Mouse (Mus musculus): ENCODE results near the gene Eno4.
"Not testable (repeated sequence)": the region's sequence is repeated elsewhere in the genome, so short reads cannot be mapped to it uniquely, and the experiment has no call there.

The Eno4 gene

GRCm38 (mm10) chr19:58942841-58943828, at the start of gene Eno4, which contains the start of gene Hspa12a:
Gene Eno4 (plus strand): TSS chr19:58943425.
Gene Hspa12a (minus strand): TSS chr19:58943654.
- peak; percentile 94 for DNase-seq (ENCODE audit: low spot score)

GRCm38 (mm10) chr19:58896216-58896615, 47.0 kb upstream of the Eno4 start:
- no peak for DNase-seq (ENCODE audit: low spot score)

GRCm38 (mm10) chr19:58900471-58900870, 42.8 kb upstream of the Eno4 start:
- DNase-seq (ENCODE audit: low spot score) = not testable (repeated sequence)

- no peak for DNase-seq (ENCODE audit: low spot score)
Observed at GRCm38 (mm10) chr19:58903079-58903898, 39.9 kb upstream of the Eno4 start.

GRCm38 (mm10) chr19:58903899-58904327, 39.3 kb upstream of the Eno4 start:
- peak; percentile 47 for DNase-seq (ENCODE audit: low spot score)

GRCm38 (mm10) chr19:58906685-58907084, 36.5 kb upstream of the Eno4 start:
- no peak for DNase-seq (ENCODE audit: low spot score)

GRCm38 (mm10) chr19:58908018-58908417, 35.2 kb upstream of the Eno4 start:
- no peak for DNase-seq (ENCODE audit: low spot score)

GRCm38 (mm10) chr19:58910941-58911368, 32.3 kb upstream of the Eno4 start:
- DNase-seq (ENCODE audit: low spot score) = no peak

- peak; percentile 34 for DNase-seq (ENCODE audit: low spot score)
Observed at GRCm38 (mm10) chr19:58911386-58911785, 31.8 kb upstream of the Eno4 start.

- no peak for DNase-seq (ENCODE audit: low spot score)
Observed at GRCm38 (mm10) chr19:58913301-58913700, 29.9 kb upstream of the Eno4 start.

- no peak for DNase-seq (ENCODE audit: low spot score)
Observed at GRCm38 (mm10) chr19:58918597-58918996, 24.6 kb upstream of the Eno4 start.

GRCm38 (mm10) chr19:58919148-58919547, 24.1 kb upstream of the Eno4 start:
- DNase-seq (ENCODE audit: low spot score) = no peak

GRCm38 (mm10) chr19:58931081-58931800, 12.0 kb upstream of the Eno4 start:
- no peak for DNase-seq (ENCODE audit: low spot score)

GRCm38 (mm10) chr19:58933062-58933461, 10.2 kb upstream of the Eno4 start:
- DNase-seq (ENCODE audit: low spot score) = no peak

- DNase-seq (ENCODE audit: low spot score) = no peak
Observed at GRCm38 (mm10) chr19:58945959-58946358, 2.7 kb downstream of the Eno4 start.

- no peak for DNase-seq (ENCODE audit: low spot score)
Observed at GRCm38 (mm10) chr19:58951521-58951920, 8.3 kb downstream of the Eno4 start.

- no peak for DNase-seq (ENCODE audit: low spot score)
Observed at GRCm38 (mm10) chr19:58952236-58952635, 9.0 kb downstream of the Eno4 start.

- no peak for DNase-seq (ENCODE audit: low spot score)
Observed at GRCm38 (mm10) chr19:58954779-58955178, 11.6 kb downstream of the Eno4 start.

- no peak for DNase-seq (ENCODE audit: low spot score)
Observed at GRCm38 (mm10) chr19:58963011-58963410, 19.8 kb downstream of the Eno4 start.

GRCm38 (mm10) chr19:58968731-58969506, 25.7 kb downstream of the Eno4 start:
- no peak for DNase-seq (ENCODE audit: low spot score)

- DNase-seq (ENCODE audit: low spot score) = no peak
Observed at GRCm38 (mm10) chr19:58970826-58971225, 27.6 kb downstream of the Eno4 start.
